Comparison of ENCODE assay signal across 19 mouse cellular contexts in the genomic region with DNA sequence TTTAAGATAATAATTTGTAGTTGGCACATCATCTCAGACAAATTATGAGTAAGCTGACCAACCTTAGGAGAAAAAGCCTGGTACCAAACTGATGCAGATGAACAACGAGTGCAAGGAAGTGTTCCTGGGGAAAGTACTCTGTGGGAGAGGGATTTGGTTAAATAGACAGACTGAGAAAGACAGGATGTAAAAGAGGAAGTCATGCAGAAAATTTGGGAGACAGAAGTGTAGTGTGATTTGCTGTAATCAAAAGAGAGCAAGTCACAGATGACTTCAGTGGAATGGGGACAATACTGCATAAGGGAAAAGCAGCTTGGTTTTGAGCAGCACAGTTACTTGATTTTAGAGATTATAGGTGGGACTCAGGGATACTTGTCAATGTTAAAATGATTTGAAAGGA. TPM values are rescaled to one million over a fixed set of nuclear protein-coding genes. Genes with fewer than 3 reads are reported as not detected.
A peak's percentile ranks its signal among the peaks of the same experiment; 100 is the strongest.
DNase-seq lines count a peak whose midpoint lies in the region; ATAC-seq and TF ChIP-seq lines count a peak whose summit lies in the region.
"Had no signal": no experiment of that assay in that cellular context is flagged by ENCODE, and none has a peak within 500 bp of the region (broad histone marks: within the 10 kb centered on the region; RNA-seq: fewer than 3 reads in every experiment).

No protein-coding gene starts in this region.

- no peaks in the 10 kb centered on the region for H3K9me3 ChIP-seq in midbrain, embryonic 12.5 days
- H3K9me3 ChIP-seq in midbrain, embryonic 16.5 days (replicated peaks; ENCODE audit: control insufficient read depth, low read length, poor library complexity, severe bottlenecking), result no peaks in the 10 kb centered on the region
- H3K9me3 ChIP-seq in forebrain, embryonic 12.5 days, result no peaks in the 10 kb centered on the region
- no peaks in the 10 kb centered on the region for H3K9me3 ChIP-seq in forebrain, embryonic 16.5 days (ENCODE audit: control insufficient read depth, low read length)
- H3K9me3 ChIP-seq: embryonic facial prominence, embryonic 12.5 days; heart, embryonic 12.5 days; hindbrain, embryonic 10.5 days had no signal

- no peak overlapping the region for H3K4me2 ChIP-seq in midbrain, embryonic 12.5 days (replicated peaks)
- no peak overlapping the region for H3K4me2 ChIP-seq in midbrain, embryonic 16.5 days (ENCODE audit: low read length)
- no peak overlapping the region for H3K4me2 ChIP-seq in forebrain, embryonic 12.5 days
- H3K4me2 ChIP-seq in forebrain, embryonic 16.5 days (ENCODE audit: low read length), result no peak overlapping the region
- H3K4me2 ChIP-seq: embryonic facial prominence, embryonic 12.5 days; heart, embryonic 12.5 days; hindbrain, embryonic 14.5 days had no signal

- no peak overlapping the region for H3K27ac ChIP-seq in midbrain, embryonic 12.5 days (replicated peaks)
- H3K27ac ChIP-seq in midbrain, embryonic 16.5 days (ENCODE audit: low read length), result no peak overlapping the region
- H3K27ac ChIP-seq in forebrain, embryonic 12.5 days, result peak overlapping the region; percentile 56; the same call in 1 of the 2 replicates
- H3K27ac ChIP-seq in forebrain, embryonic 16.5 days (ENCODE audit: low read length), result peak overlapping the region; percentile 58
- H3K27ac ChIP-seq in thymus, adult 2 months (ENCODE audit: control insufficient read depth, insufficient read depth, low read length), result no peak overlapping the region
- H3K27ac ChIP-seq: embryonic facial prominence, embryonic 12.5 days; heart, adult 2 months; hindbrain, embryonic 10.5 days; hindbrain, embryonic 14.5 days had no signal

- H3K9ac ChIP-seq in midbrain, embryonic 12.5 days (replicated peaks), result no peak overlapping the region
- H3K9ac ChIP-seq in midbrain, embryonic 16.5 days (ENCODE audit: low read depth, low read length), result no peak overlapping the region
- H3K9ac ChIP-seq in forebrain, embryonic 12.5 days, result no peak overlapping the region
- no peak overlapping the region for H3K9ac ChIP-seq in forebrain, embryonic 16.5 days (replicated peaks; ENCODE audit: low read depth, low read length)
- H3K9ac ChIP-seq: embryonic facial prominence, embryonic 12.5 days; heart, embryonic 12.5 days; hindbrain, embryonic 14.5 days had no signal

- H3K36me3 ChIP-seq in midbrain, embryonic 12.5 days, result peaks cover 8% of the 10 kb centered on the region
- 0 out of 2 replicates have a peak, but pooled peaks cover 2% of the 10 kb centered on the region for H3K36me3 ChIP-seq in midbrain, embryonic 16.5 days (ENCODE audit: control insufficient read depth, insufficient read depth, low read length)
- H3K36me3 ChIP-seq in forebrain, embryonic 12.5 days (replicated peaks), result peaks cover 6% of the 10 kb centered on the region
- no peaks in the 10 kb centered on the region for H3K36me3 ChIP-seq in forebrain, embryonic 16.5 days (ENCODE audit: control insufficient read depth, insufficient read depth)
- H3K36me3 ChIP-seq in thymus, adult 2 months (ENCODE audit: control insufficient read depth, insufficient read depth, low read length), result no peaks in the 10 kb centered on the region

- peak; percentile 45 for DNase-seq in retina, postnatal 1 day
- DNase-seq in thymus, adult 2 months, result no peak
- DNase-seq in cerebellum, adult 9-10 months, result no peak
- DNase-seq: adrenal gland, postnatal 10 days; cerebellum, adult 18-20 months; cerebellum, postnatal 25 days; gastrocnemius, postnatal 10 days; heart, adult 2 months; kidney, adult 2 months had no signal

- WGBS in midbrain, embryonic 12.5 days, result 11% methylated on average over 1 of the region's 1 CpGs
- WGBS in midbrain, embryonic 16.5 days, result 9% methylated on average over 1 of the region's 1 CpGs
- 12% methylated on average over 1 of the region's 1 CpGs for WGBS in forebrain, embryonic 12.5 days
- 2% methylated on average over 1 of the region's 1 CpGs for WGBS in forebrain, embryonic 16.5 days
- WGBS in thymus, adult 2 months, result 58% methylated on average over 1 of the region's 1 CpGs

- no peak for TF ChIP-seq POLR2A in thymus, adult 2 months (IDR thresholded peaks at IDR 0.05; ENCODE audit: control insufficient read depth, extremely low read depth, insufficient read depth, low read length, poor library complexity)

- H3K27me3 ChIP-seq in midbrain, embryonic 12.5 days, result no peaks in the 10 kb centered on the region
- H3K27me3 ChIP-seq in midbrain, embryonic 16.5 days (ENCODE audit: control insufficient read depth, insufficient read depth, low read depth, low read length), result no peaks in the 10 kb centered on the region
- H3K27me3 ChIP-seq in forebrain, embryonic 12.5 days, result no peaks in the 10 kb centered on the region
- H3K27me3 ChIP-seq in forebrain, embryonic 16.5 days (replicated peaks; ENCODE audit: control insufficient read depth, insufficient read depth, low read length), result no peaks in the 10 kb centered on the region
- H3K27me3 ChIP-seq in thymus, adult 2 months (ENCODE audit: control insufficient read depth, insufficient read depth, low read length), result no peaks in the 10 kb centered on the region
- H3K27me3 ChIP-seq: embryonic facial prominence, embryonic 12.5 days; heart, embryonic 12.5 days had no signal

- peak; percentile 5; the same call in 1 of the 2 replicates for ATAC-seq in midbrain, embryonic 12.5 days (ENCODE audit: low FRiP score, low read depth)
- ATAC-seq in midbrain, embryonic 16.5 days, result no peak
- peak; percentile 54; the same call in 1 of the 2 replicates for ATAC-seq in forebrain, embryonic 12.5 days (ENCODE audit: low FRiP score)
- ATAC-seq in forebrain, embryonic 16.5 days, result peak; percentile 37
- no peak for ATAC-seq in megakaryocyte progenitor cell, adult 5-6 weeks (replicated peaks; ENCODE audit: poor library complexity)
- ATAC-seq: intestine, embryonic 16.5 days had no signal

- peaks cover 10% of the 10 kb centered on the region for H3K4me1 ChIP-seq in midbrain, embryonic 12.5 days
- H3K4me1 ChIP-seq in midbrain, embryonic 16.5 days (ENCODE audit: control insufficient read depth, insufficient read depth, low read length), result no peaks in the 10 kb centered on the region
- H3K4me1 ChIP-seq in forebrain, embryonic 12.5 days, result peaks cover 18% of the 10 kb centered on the region
- peaks cover 15% of the 10 kb centered on the region for H3K4me1 ChIP-seq in forebrain, embryonic 16.5 days (replicated peaks; ENCODE audit: control insufficient read depth, insufficient read depth, low read length)
- no peaks in the 10 kb centered on the region for H3K4me1 ChIP-seq in thymus, adult 2 months (replicated peaks; ENCODE audit: control insufficient read depth, insufficient read depth, low read length)
- H3K4me1 ChIP-seq: embryonic facial prominence, embryonic 12.5 days; heart, embryonic 12.5 days; hindbrain, embryonic 10.5 days had no signal

- H3K4me3 ChIP-seq in midbrain, embryonic 12.5 days, result no peak overlapping the region
- H3K4me3 ChIP-seq in midbrain, embryonic 16.5 days (ENCODE audit: low read depth, low read length), result no peak overlapping the region
- H3K4me3 ChIP-seq in forebrain, embryonic 12.5 days (replicated peaks), result no peak overlapping the region
- no peak overlapping the region for H3K4me3 ChIP-seq in forebrain, embryonic 16.5 days (replicated peaks; ENCODE audit: low read length)
- no peak overlapping the region for H3K4me3 ChIP-seq in thymus, adult 2 months (ENCODE audit: control insufficient read depth, insufficient read depth, low read length)
- H3K4me3 ChIP-seq: embryonic facial prominence, embryonic 12.5 days; heart, adult 2 months; heart, embryonic 12.5 days; hindbrain, embryonic 10.5 days had no signal

- TF ChIP-seq CTCF in thymus, adult 2 months (IDR thresholded peaks at IDR 0.05; ENCODE audit: borderline replicate concordance, control insufficient read depth, extremely low read depth, insufficient read depth, low read length, poor library complexity), result no peak

RNA-seq across cellular contexts. Expression of a gene that starts 5.6 kb away (rescaled TPM):
- polyA plus RNA-seq in midbrain, embryonic 12.5 days (2016; fragmentation: Nextera tagmentation; extraction: Ambion mirVana), result 48.8 TPM in 2 replicates
- 9.6 and 10.2 TPM in 2 replicates for polyA plus RNA-seq in midbrain, embryonic 16.5 days (2015; fragmentation: Nextera tagmentation; extraction: Ambion mirVana)
- 86.6 and 87.2 TPM in 2 replicates for polyA plus RNA-seq in forebrain, embryonic 12.5 days (2016; fragmentation: Nextera tagmentation; extraction: Ambion mirVana)
- 30.5 and 33.3 TPM in 2 replicates for polyA plus RNA-seq in forebrain, embryonic 16.5 days (2015; fragmentation: Nextera tagmentation; extraction: Ambion mirVana)
- polyA plus RNA-seq in thymus, adult 2 months (2012; rRNA removed), result 0.10 and 0.12 TPM in 2 replicates
- total RNA-seq in megakaryocyte progenitor cell, adult 5-6 weeks (2015), result not detected in 2 replicates
- not detected in 2 replicates for total RNA-seq in megakaryocyte progenitor cell, adult 5-6 weeks (2017)

RNA-seq across cellular contexts. Expression of a gene that starts 22.8 kb away (rescaled TPM):
- 30.3 and 32.2 TPM in 2 replicates for polyA plus RNA-seq in midbrain, embryonic 12.5 days (2016; fragmentation: Nextera tagmentation; extraction: Ambion mirVana)
- polyA plus RNA-seq in midbrain, embryonic 16.5 days (2015; fragmentation: Nextera tagmentation; extraction: Ambion mirVana), result 21.6 and 24.9 TPM in 2 replicates
- 31.5 and 31.9 TPM in 2 replicates for polyA plus RNA-seq in forebrain, embryonic 12.5 days (2016; fragmentation: Nextera tagmentation; extraction: Ambion mirVana)
- polyA plus RNA-seq in forebrain, embryonic 16.5 days (2015; fragmentation: Nextera tagmentation; extraction: Ambion mirVana), result 28.6 and 29.3 TPM in 2 replicates
- polyA plus RNA-seq in thymus, adult 2 months (2012; rRNA removed), result 7.4 and 10.2 TPM in 2 replicates
- 44.1 and 53.1 TPM in 2 replicates for total RNA-seq in megakaryocyte progenitor cell, adult 5-6 weeks (2015)
- 43.6 and 56.7 TPM in 2 replicates for total RNA-seq in megakaryocyte progenitor cell, adult 5-6 weeks (2017)

Comparison
In these comparisons a context has a peak if more than half of its experiments do, and no peak if none do; other contexts are left out.
1. ATAC-seq: peak in midbrain, embryonic 12.5 days (single experiment), forebrain, embryonic 12.5 days (single experiment) and forebrain, embryonic 16.5 days (single experiment); none in midbrain, embryonic 16.5 days (single experiment) and megakaryocyte progenitor cell, adult 5-6 weeks (single experiment).
2. H3K27ac ChIP-seq: peak in forebrain, embryonic 12.5 days (single experiment) and forebrain, embryonic 16.5 days (single experiment); none in midbrain, embryonic 12.5 days (single experiment), midbrain, embryonic 16.5 days (single experiment) and thymus, adult 2 months (single experiment).